Mouse (Mus musculus) gonadal fat pad, adult 2 months (tissue): Measurements from ENCODE around the gene Poldip3. TPM values are rescaled to one million over a fixed set of nuclear protein-coding genes. Genes with fewer than 3 reads are reported as not detected.
"Not testable (repeated sequence)": the region's sequence is repeated elsewhere in the genome, so short reads cannot be mapped to it uniquely, and the experiment has no call there.

ENCODE experiments used
- DNase-seq: peaks from one replicate; pipeline ENCODE4 v3.0.0-alpha.2; 2012; ENCODE audit warnings: low read depth
- polyA plus RNA-seq: library from polyadenylated mRNA; depleted of rRNA; stranded (reverse); fragments of >200 nt; gene quantifications from 2 replicates; pipeline ENCODE4 v1.2.3, GENCODE M21; 2012

The Poldip3 gene
- polyA plus RNA-seq, 1 experiment, result 56.9 TPM

DNA sequence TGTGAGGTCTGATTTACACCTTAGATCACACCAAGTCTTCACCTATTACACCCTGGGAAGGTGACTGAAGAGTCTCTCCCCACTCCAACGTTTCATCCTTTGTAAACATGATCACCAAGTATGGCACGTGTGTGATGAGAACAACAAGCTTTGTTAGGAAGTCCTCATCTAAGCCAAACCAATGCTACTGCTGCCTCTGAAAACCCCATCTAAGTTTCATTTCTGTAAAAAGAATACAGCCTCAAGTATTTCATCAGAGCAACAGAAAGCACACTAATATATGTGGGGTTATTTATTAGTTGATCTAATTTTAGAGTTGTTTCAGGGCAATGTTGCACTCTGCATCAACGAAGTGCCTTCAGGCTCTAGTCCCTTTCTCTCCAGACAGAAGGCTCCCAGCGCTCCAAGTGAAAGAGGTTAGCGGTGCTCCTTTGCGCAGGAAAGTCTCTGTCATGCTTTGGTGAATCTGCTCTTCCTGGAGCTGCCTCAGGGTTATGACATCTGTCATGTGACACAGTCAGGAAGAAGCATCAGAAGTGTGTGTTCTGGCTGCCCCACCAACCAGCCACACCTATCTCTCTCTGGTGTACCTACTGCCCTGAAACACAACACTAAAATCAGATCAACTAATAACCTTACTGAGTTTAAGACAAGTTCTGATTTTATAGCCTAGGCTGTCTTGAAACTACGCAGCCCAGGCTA lies 19.5 kb downstream of the Poldip3 start:
- DNase-seq, result no peak

DNA sequence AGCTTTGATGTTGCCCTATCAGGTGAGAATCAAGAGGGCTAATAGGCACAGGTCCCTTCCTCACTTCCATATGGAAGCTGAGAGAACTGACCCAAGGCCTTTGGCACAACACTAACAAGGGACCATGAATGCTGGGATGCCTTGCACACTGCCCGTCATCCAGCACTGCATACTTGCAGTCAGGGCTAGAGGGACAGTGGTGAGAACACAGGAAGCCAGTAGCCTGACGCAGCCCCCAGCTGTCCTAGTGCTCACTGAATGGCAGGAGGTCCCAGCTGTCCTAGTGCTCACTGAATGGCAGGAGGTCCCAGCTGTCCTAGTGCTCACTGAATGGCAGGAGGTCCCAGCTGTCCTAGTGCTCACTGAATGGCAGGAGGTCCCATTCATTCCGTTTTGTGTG lies 22.1 kb downstream of the Poldip3 start:
- not testable (repeated sequence) for DNase-seq

DNA sequence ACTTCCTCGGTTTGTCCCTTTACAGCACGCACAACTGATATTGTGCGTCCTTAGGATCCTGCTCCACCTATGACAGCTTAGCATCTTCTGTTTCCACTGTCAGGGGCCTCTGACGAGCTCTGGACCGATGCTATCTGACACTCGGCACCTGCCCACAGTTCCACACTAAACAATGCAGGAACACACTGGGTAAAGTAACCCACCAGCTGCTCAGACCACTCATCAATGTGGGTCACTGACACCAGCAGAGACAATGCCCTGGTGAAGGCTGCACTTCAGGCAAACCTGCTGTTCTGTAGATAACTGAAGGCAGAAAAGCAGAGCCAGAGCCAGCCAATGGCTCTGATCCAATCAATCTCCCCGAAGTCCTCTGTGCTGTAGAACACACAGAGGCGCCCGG lies 22.6 kb downstream of the Poldip3 start:
- no peak for DNase-seq

DNA sequence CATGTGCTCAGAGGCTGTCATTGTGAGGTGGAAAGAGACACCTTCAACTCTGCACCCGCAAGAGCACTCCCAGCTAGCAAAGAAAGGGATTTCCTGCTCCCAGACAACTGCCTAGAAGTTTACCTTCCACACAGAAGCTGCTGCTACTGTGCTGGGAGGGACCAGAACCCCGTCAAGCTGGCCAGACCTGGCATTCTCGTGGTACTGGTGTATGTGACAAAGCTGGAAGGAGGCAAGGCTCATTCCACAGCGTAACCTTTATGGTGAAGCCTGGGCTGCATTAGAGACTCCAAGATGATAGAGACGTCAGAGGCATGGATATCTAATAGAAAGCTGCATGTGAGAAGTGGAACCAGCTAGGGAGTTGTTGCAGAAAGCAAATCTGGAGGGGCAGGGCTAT lies 24.6 kb downstream of the Poldip3 start:
- no peak for DNase-seq

DNA sequence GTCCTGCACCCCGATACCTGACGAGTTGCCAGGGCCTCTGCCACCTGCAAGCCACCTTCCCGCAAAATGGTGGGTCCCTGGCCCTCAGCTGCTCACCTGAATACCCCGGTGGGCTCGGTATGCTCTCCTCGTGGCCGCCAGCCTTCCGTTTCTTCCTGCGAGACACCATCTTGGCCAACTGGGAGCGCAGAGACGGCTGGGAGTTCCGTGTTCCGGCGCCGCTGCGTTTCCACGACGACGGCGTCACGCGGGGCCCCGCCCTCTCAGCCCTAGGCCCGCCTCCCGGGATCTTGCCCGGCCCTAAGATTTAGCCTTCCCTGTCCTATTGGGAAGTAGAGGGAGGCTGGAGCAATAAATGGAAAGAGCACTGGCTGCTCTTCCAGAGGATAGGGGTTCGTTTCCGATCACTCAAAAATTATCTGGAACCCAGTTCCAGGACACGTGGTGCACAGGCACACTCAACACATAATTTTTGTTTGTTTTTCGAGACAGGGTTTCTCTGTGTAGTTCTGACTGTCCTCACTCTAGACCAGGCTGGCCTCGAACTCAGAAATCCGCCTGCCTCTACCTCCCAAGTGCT lies 26.5 kb downstream of the Poldip3 start, which contains the start of gene Rrp7a:
Gene Rrp7a, minus strand, starts transcription at position 236 of the 580 bp plus-strand sequence.
- no peak for DNase-seq

GRCm38 (mm10) chr15:83121709-83122565 lies 27.2 kb downstream of the Poldip3 start:
- no peak for DNase-seq

DNA sequence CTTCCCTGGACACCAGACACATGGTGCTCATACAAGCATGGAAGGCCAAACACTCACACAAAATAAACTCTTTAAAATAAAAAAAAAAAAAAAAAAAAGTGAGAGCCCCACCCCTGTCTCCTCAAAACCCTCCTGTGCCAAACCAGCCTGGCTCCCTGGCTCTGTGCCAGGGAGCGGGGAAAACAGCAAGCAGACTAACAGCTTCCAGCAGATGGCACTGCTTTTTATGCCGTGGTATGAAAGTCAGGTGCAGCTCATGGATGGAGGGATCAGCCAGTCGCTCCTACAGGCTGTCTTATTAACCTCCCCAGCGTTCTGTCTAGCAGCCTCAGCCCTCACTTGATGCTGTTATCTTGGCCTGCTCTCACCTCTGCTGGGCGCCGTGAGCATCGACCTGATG lies 30.8 kb downstream of the Poldip3 start:
- no peak for DNase-seq

GRCm38 (mm10) chr15:83115071-83115470 lies 34.1 kb downstream of the Poldip3 start:
- DNase-seq, result no peak

GRCm38 (mm10) chr15:83114106-83114505 lies 35.1 kb downstream of the Poldip3 start:
- DNase-seq, result no peak

DNA sequence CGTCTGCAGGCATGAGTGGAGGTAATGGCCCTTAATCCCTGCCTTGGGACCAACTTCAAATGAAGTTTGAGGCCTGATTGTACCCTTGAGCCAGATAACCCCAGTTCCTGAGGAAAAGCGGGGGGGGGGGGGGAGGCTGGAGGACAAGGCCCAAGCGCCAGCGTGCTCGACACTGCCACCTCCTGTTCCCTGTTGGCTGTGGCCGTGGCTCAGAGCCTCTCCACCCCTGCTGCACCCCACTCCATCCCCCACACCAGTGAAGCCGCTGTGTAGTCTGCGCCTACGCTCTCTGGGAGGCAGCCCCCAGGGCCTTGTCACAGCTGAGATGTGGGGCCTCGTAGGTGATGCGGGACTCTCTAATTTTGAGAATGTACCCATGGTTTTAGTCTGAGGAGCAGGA lies 36.3 kb downstream of the Poldip3 start:
- DNase-seq, result no peak

GRCm38 (mm10) chr15:83111874-83112273 lies 37.3 kb downstream of the Poldip3 start:
- no peak for DNase-seq

- DNase-seq, result no peak
Measured at GRCm38 (mm10) chr15:83111290-83111689, 37.9 kb downstream of the Poldip3 start.

- DNase-seq, result no peak
Measured at GRCm38 (mm10) chr15:83107814-83108213, 41.4 kb downstream of the Poldip3 start.

GRCm38 (mm10) chr15:83106426-83106825 lies 42.8 kb downstream of the Poldip3 start:
- DNase-seq, result no peak

DNA sequence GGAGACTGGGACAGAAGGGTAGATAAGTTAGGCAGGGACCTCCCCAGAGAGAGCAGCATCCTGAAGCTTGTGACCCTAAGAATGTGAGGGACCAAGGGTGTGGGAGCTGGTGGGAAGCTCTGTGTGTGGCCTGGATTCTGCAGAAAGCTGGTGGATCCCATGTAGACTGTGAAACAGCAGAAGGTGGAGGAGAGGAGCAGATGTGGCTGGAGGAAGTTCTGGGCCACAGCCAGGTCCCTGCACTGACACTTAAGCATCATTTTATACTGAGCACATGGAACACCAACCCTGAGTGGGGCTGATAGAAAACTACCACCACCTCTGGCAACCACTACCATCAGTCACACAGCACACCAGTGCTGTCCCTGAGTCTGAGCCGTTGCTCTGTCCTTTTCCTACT lies 46.1 kb downstream of the Poldip3 start:
- no peak for DNase-seq

GRCm38 (mm10) chr15:83100332-83100662 lies 48.9 kb downstream of the Poldip3 start:
- DNase-seq, result no peak

- DNase-seq, result no peak
Measured at GRCm38 (mm10) chr15:83099533-83100331, 49.5 kb downstream of the Poldip3 start.

GRCm38 (mm10) chr15:83095950-83096349 lies 53.2 kb downstream of the Poldip3 start:
- no peak for DNase-seq

DNA sequence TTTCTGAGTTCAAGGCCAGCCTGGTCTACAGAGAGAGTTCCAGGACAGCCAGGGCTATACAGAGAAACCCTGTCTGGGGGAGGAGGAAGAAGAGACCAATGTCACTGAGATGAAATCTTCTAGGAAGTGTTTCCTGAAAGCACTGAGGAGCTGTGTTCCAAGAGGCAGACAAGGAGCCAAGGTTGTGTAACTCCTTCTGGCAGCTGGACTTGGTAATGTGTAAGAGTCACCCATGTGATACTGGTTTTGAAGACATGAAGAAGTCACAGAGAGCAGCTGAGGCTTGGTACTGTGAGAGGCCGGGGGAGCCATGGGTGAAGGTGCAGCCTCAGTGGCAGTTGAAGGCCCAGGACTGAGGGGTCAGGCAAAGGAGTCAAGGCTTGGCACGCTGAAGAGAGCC lies 55.5 kb downstream of the Poldip3 start:
- peak; percentile 96 for DNase-seq

DNA sequence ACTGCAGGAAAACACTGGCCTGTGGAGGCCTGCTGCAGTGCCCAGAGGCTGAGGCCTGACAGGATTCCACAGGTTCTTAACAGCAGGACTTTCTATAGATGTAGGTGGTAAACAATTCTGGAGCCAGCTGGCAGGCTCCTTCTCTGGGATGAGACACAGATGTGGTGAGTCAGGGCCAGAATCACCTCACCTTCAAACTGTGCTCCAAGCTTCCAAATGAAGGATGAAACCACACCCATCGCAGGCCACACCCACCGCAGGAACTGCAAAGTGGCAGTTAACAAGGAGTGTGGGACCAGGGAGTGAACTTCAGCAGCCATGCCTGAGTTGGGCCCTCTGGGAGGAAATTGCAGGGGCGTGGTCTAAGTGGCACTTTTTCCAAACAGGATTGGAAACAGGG lies 58.3 kb downstream of the Poldip3 start:
- peak; percentile 98 for DNase-seq

- DNase-seq, result no peak
Measured at GRCm38 (mm10) chr15:83089429-83089605, 59.9 kb downstream of the Poldip3 start, which contains the start of gene Serhl. Gene Serhl (plus strand): TSS chr15:83089506.
